Comparison of ENCODE assay signal across 12 mouse cellular contexts in the genomic region with DNA sequence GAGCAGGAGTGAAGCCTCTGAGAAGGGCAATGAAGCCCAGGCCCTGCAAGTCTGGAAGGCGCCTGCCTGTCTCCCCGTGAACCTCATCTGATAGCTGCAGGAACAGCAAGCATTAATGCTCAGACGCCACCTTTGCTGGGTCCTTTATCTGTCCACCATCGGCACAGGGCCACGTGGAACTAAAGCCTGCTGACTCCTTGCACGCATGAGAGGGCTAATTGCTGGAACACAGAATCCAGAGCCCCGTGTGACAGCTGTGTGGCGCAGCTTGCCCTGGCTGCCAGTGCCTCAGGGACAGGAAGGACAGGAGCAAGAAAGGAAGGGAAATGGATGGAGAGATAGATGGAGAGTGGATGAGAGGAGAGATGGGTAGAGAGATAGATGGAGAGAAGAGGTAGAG. TPM values are rescaled to one million over a fixed set of nuclear protein-coding genes. Genes with fewer than 3 reads are reported as not detected.
DNase-seq lines count a peak whose midpoint lies in the region; ATAC-seq and TF ChIP-seq lines count a peak whose summit lies in the region.
"Had no signal": no experiment of that assay in that cellular context is flagged by ENCODE, and none has a peak within 500 bp of the region (broad histone marks: within the 10 kb centered on the region; RNA-seq: fewer than 3 reads in every experiment).

No protein-coding gene starts in this region.

- H3K9me3 ChIP-seq in hindbrain, embryonic 12.5 days (replicated peaks), result no peaks in the 10 kb centered on the region
- H3K9me3 ChIP-seq in neural tube, embryonic 11.5 days (ENCODE audit: control insufficient read depth, low read length), result no peaks in the 10 kb centered on the region
- H3K9me3 ChIP-seq: heart, embryonic 10.5 days had no signal

- WGBS in kidney, adult 2 months, result 35% methylated on average over 8 of the region's 8 CpGs
- WGBS in hindbrain, embryonic 12.5 days, result 29% methylated on average over 8 of the region's 8 CpGs
- 54% methylated on average over 8 of the region's 8 CpGs for WGBS in neural tube, embryonic 11.5 days

- H3K9ac ChIP-seq in hindbrain, embryonic 12.5 days, result no peak overlapping the region
- no peak overlapping the region for H3K9ac ChIP-seq in neural tube, embryonic 11.5 days (ENCODE audit: low read length)

- no peak overlapping the region for H3K4me2 ChIP-seq in hindbrain, embryonic 12.5 days (replicated peaks)
- H3K4me2 ChIP-seq in neural tube, embryonic 11.5 days (ENCODE audit: low read depth), result no peak overlapping the region

- H3K27me3 ChIP-seq in kidney, adult 2 months (replicated peaks; ENCODE audit: control insufficient read depth, insufficient read depth, low read length), result no peaks in the 10 kb centered on the region
- no peaks in the 10 kb centered on the region for H3K27me3 ChIP-seq in hindbrain, embryonic 12.5 days
- no peaks in the 10 kb centered on the region for H3K27me3 ChIP-seq in neural tube, embryonic 11.5 days (ENCODE audit: control insufficient read depth, insufficient read depth, low read length)

- H3K36me3 ChIP-seq in kidney, adult 2 months (ENCODE audit: control insufficient read depth, insufficient read depth, low read length), result no peaks in the 10 kb centered on the region
- H3K36me3 ChIP-seq in hindbrain, embryonic 12.5 days, result no peaks in the 10 kb centered on the region
- H3K36me3 ChIP-seq in neural tube, embryonic 11.5 days (ENCODE audit: control insufficient read depth, insufficient read depth, low read length), result no peaks in the 10 kb centered on the region
- H3K36me3 ChIP-seq: heart, embryonic 10.5 days had no signal

- no peak for TF ChIP-seq CTCF in kidney, adult 2 months (conservative IDR thresholded peaks at IDR 0.05; ENCODE audit: insufficient read depth, insufficient read length, low read depth, low read length)

- H3K4me1 ChIP-seq in kidney, adult 2 months (ENCODE audit: control insufficient read depth, insufficient read depth, low read length), result no peaks in the 10 kb centered on the region
- peaks cover 9% of the 10 kb centered on the region for H3K4me1 ChIP-seq in hindbrain, embryonic 12.5 days
- H3K4me1 ChIP-seq in neural tube, embryonic 11.5 days (ENCODE audit: control insufficient read depth, insufficient read depth, low read length), result no peaks in the 10 kb centered on the region

- DNase-seq in kidney, adult 2 months, result peak; percentile 19
- no peak for DNase-seq in kidney, postnatal 10 days
- peak; percentile 94 to 95 for DNase-seq in cerebellum, postnatal 10 days
- peak; percentile 54 for DNase-seq in neural tube, embryonic 11.5 days (ENCODE audit: low spot score)
- DNase-seq in B cell, adult 2 months, result no peak
- no peak for DNase-seq in left cerebral cortex, adult 11 months (ENCODE audit: low spot score)
- no peak for DNase-seq in spleen, adult 18-20 months
- DNase-seq: adrenal gland, postnatal 36 days; layer of hippocampus, postnatal 36 days had no signal

- no peak overlapping the region for H3K4me3 ChIP-seq in kidney, adult 2 months (ENCODE audit: insufficient read depth, low read depth, low read length)
- no peak overlapping the region for H3K4me3 ChIP-seq in hindbrain, embryonic 12.5 days
- H3K4me3 ChIP-seq in neural tube, embryonic 11.5 days (ENCODE audit: low read depth, low read length), result no peak overlapping the region
- H3K4me3 ChIP-seq: heart, embryonic 10.5 days had no signal

- no peak overlapping the region for H3K27ac ChIP-seq in kidney, adult 2 months (ENCODE audit: insufficient read depth, low read depth, low read length)
- H3K27ac ChIP-seq in hindbrain, embryonic 12.5 days, result peak overlapping the region; percentile 64; the same call in 1 of the 2 replicates
- H3K27ac ChIP-seq in neural tube, embryonic 11.5 days (ENCODE audit: low read depth, low read length), result no peak overlapping the region
- H3K27ac ChIP-seq: heart, embryonic 10.5 days had no signal

- TF ChIP-seq POLR2A in kidney, adult 2 months (IDR thresholded peaks at IDR 0.05; ENCODE audit: low read depth, low read length), result no peak

- ATAC-seq in hindbrain, embryonic 12.5 days (ENCODE audit: low FRiP score), result peak; percentile 62
- no peak for ATAC-seq in neural tube, embryonic 11.5 days (ENCODE audit: insufficient read depth, low FRiP score, low TSS enrichment)
- ATAC-seq: lung, postnatal 0 days had no signal

RNA-seq across cellular contexts. Expression of a gene that starts 14.8 kb away (rescaled TPM):
- polyA plus RNA-seq in kidney, adult 2 months (2012; rRNA removed), result 2.2 and 5.9 TPM in 2 replicates
- 14.9 and 15.1 TPM in 2 replicates for polyA plus RNA-seq in hindbrain, embryonic 12.5 days (2016; fragmentation: Nextera tagmentation; extraction: Ambion mirVana)
- polyA plus RNA-seq in neural tube, embryonic 11.5 days (2014; fragmentation: Nextera tagmentation; extraction: Ambion mirVana), result 9.3 and 11.4 TPM in 2 replicates

RNA-seq across cellular contexts. Expression of a gene that starts 52.9 kb away (rescaled TPM):
- 0.11 and 0.30 TPM in 2 replicates for polyA plus RNA-seq in kidney, adult 2 months (2012; rRNA removed)
- polyA plus RNA-seq in hindbrain, embryonic 12.5 days (2016; fragmentation: Nextera tagmentation; extraction: Ambion mirVana), result 0.41 and 0.56 TPM in 2 replicates
- 0.31 and 0.66 TPM in 2 replicates for polyA plus RNA-seq in neural tube, embryonic 11.5 days (2014; fragmentation: Nextera tagmentation; extraction: Ambion mirVana)

Comparison
In these comparisons a context has a peak if more than half of its experiments do, and no peak if none do; other contexts are left out.
1. DNase-seq: peak in kidney, adult 2 months (single experiment), cerebellum, postnatal 10 days (2 of 2) and neural tube, embryonic 11.5 days (single experiment); none in kidney, postnatal 10 days (single experiment), B cell, adult 2 months (0 of 2), left cerebral cortex, adult 11 months (single experiment) and spleen, adult 18-20 months (0 of 2).